Mouse (Mus musculus) heart, embryonic 11.5 days (tissue): ENCODE data around the gene Alox8. TPM values are rescaled to one million over a fixed set of nuclear protein-coding genes. Genes with fewer than 3 reads are reported as not detected.

Experiments
- ATAC-seq: fragments of 200-750 bp; cut with Nextera tagmentation; replicated peaks from 2 replicates; pipeline ENCODE4 v1.8.0; 2017; ENCODE audit warnings: moderate library complexity; ENCODE audit not compliant: insufficient number of reproducible peaks, low FRiP score, low TSS enrichment
- H3K27ac ChIP-seq: fragments of 300-500 bp; sonication (generic); 2 replicates; pipeline ENCODE4 v1.5.1; 2014; ENCODE audit warnings: mild to moderate bottlenecking, low read depth, low read length
- H3K27me3 ChIP-seq: fragments of 300-500 bp; sonication (generic); 2 replicates; pipeline ENCODE4 v1.6.1; 2014; ENCODE audit warnings: mild to moderate bottlenecking, low read length, mixed read lengths; ENCODE audit not compliant: control insufficient read depth, insufficient read depth
- H3K36me3 ChIP-seq: fragments of 300-500 bp; sonication (generic); 2 replicates; pipeline ENCODE4 v1.6.1; 2014; ENCODE audit warnings: mild to moderate bottlenecking, low read length, moderate library complexity, mixed read lengths; ENCODE audit not compliant: control insufficient read depth, insufficient read depth
- H3K4me1 ChIP-seq: fragments of 300-500 bp; sonication (generic); 2 replicates; pipeline ENCODE4 v1.6.1; 2014; ENCODE audit warnings: low read length; ENCODE audit not compliant: control insufficient read depth, insufficient read depth
- H3K4me2 ChIP-seq: fragments of 300-500 bp; sonication (generic); 2 replicates; pipeline ENCODE4 v1.6.1; 2014; ENCODE audit warnings: mild to moderate bottlenecking, moderate library complexity
- H3K4me3 ChIP-seq: fragments of 300-500 bp; sonication (generic); 2 replicates; pipeline ENCODE4 v1.5.1; 2014; ENCODE audit warnings: low read depth, low read length
- H3K9ac ChIP-seq: fragments of 300-500 bp; sonication (generic); 2 replicates; pipeline ENCODE4 v1.6.1; 2014; ENCODE audit warnings: mild to moderate bottlenecking, low read depth, low read length, moderate library complexity
- H3K9me3 ChIP-seq: fragments of 300-500 bp; sonication (generic); replicated peaks from 2 replicates; pipeline ENCODE4 v1.6.1; 2016; ENCODE audit warnings: low read length; ENCODE audit not compliant: control insufficient read depth
- WGBS: fragments of 180-500 bp; shearing (Covaris S2); extraction: QIAGEN DNeasy Blood & Tissue Kit; methylation state at CpG from one replicate; pipeline ENCODE4 v1.1.7; 2014; ENCODE audit not compliant: insufficient replicate concordance; 5-methylcytosine and 5-hydroxymethylcytosine counted together
- polyA plus RNA-seq: library from polyadenylated mRNA; unstranded; fragments of >200 nt; fragmentation: Nextera tagmentation; extraction: Ambion mirVana; gene quantifications from 2 replicates; pipeline ENCODE4 v1.2.1, GENCODE M21; 2014

The Alox8 gene
- polyA plus RNA-seq, 1 experiment from 2014 or later = 1.1 TPM

- Histone ChIP-seq H3K9me3 (no peaks in the 10 kb centered on the region), H3K9ac (no peak overlapping the region), H3K27ac (no peak overlapping the region), H3K36me3 (no peaks in the 10 kb centered on the region), H3K4me3 (no peak overlapping the region), H3K4me2 (no peak overlapping the region), H3K4me1 (0 out of 2 replicates have a peak, but pooled peaks cover 2% of the 10 kb centered on the region), H3K27me3 (0 out of 2 replicates have a peak, but pooled peaks cover under 1% of the 10 kb centered on the region)
- no peak for ATAC-seq
- 72% methylated on average over 7 of the region's 7 CpGs for WGBS
Measured at GRCm38 (mm10) chr11:69174722-69175121, 22.9 kb downstream of the Alox8 start.

- Histone ChIP-seq H3K9ac (no peak overlapping the region), H3K4me2 (no peak overlapping the region), H3K4me3 (no peak overlapping the region), H3K27me3 (peaks cover 7% of the 10 kb centered on the region; the same call in 1 of the 2 replicates), H3K27ac (no peak overlapping the region), H3K4me1 (0 out of 2 replicates have a peak, but pooled peaks cover 2% of the 10 kb centered on the region), H3K36me3 (no peaks in the 10 kb centered on the region), H3K9me3 (no peaks in the 10 kb centered on the region)
- 82% methylated on average over 2 of the region's 2 CpGs for WGBS
- no peak for ATAC-seq
Measured at GRCm38 (mm10) chr11:69172606-69173005, 25.0 kb downstream of the Alox8 start.

- ATAC-seq = no peak
- Histone ChIP-seq H3K27me3 (peaks cover 7% of the 10 kb centered on the region; the same call in 1 of the 2 replicates), H3K27ac (no peak overlapping the region), H3K4me2 (no peak overlapping the region), H3K4me1 (0 out of 2 replicates have a peak, but pooled peaks cover 2% of the 10 kb centered on the region), H3K9ac (no peak overlapping the region), H3K4me3 (no peak overlapping the region), H3K36me3 (no peaks in the 10 kb centered on the region), H3K9me3 (no peaks in the 10 kb centered on the region)
- 33% methylated on average over 7 of the region's 7 CpGs for WGBS
Measured at GRCm38 (mm10) chr11:69171626-69172025, 26.0 kb downstream of the Alox8 start.

- H3K9ac ChIP-seq = no peak overlapping the region
- no peaks in the 10 kb centered on the region for H3K36me3 ChIP-seq
- H3K9me3 ChIP-seq = no peaks in the 10 kb centered on the region
- WGBS = 85% methylated on average over 12 of the region's 12 CpGs
- ATAC-seq = no peak
- H3K4me1 ChIP-seq = no peaks in the 10 kb centered on the region
- no peak overlapping the region for H3K4me3 ChIP-seq
- no peak overlapping the region for H3K4me2 ChIP-seq
- H3K27ac ChIP-seq = no peak overlapping the region
- H3K27me3 ChIP-seq = peaks cover 11% of the 10 kb centered on the region
Measured at GRCm38 (mm10) chr11:69169313-69169712, 28.3 kb downstream of the Alox8 start.

- H3K4me3 ChIP-seq = peak within 1 kb of the TSS; percentile 16; the same call in 1 of the 2 replicates
- H3K36me3 ChIP-seq = no peaks in the 10 kb centered on the region
- no peak within 1 kb of the TSS for H3K27ac ChIP-seq
- peaks cover 46% of the 10 kb centered on the region for H3K27me3 ChIP-seq
- WGBS = 3% methylated on average over 18 of the region's 18 CpGs
- ATAC-seq = no peak
- no peaks in the 10 kb centered on the region for H3K9me3 ChIP-seq
- H3K4me2 ChIP-seq = peak within 1 kb of the TSS; percentile 44
- H3K9ac ChIP-seq = no peak within 1 kb of the TSS
- H3K4me1 ChIP-seq = peaks cover 2% of the 10 kb centered on the region; the same call in 1 of the 2 replicates
Measured at GRCm38 (mm10) chr11:69156800-69157199, 40.8 kb downstream of the Alox8 start, which contains the start of gene Alox12b. Gene Alox12b, plus strand, starts transcription at chr11:69156989.

GRCm38 (mm10) chr11:69155351-69155750 is 42.3 kb downstream of the Alox8 start:
- H3K9ac ChIP-seq = no peak overlapping the region
- WGBS = 44% methylated on average over 1 of the region's 1 CpGs
- H3K27ac ChIP-seq = no peak overlapping the region
- no peaks in the 10 kb centered on the region for H3K36me3 ChIP-seq
- peaks cover 52% of the 10 kb centered on the region for H3K27me3 ChIP-seq
- H3K4me1 ChIP-seq = peaks cover 2% of the 10 kb centered on the region; the same call in 1 of the 2 replicates
- no peak overlapping the region for H3K4me3 ChIP-seq
- H3K9me3 ChIP-seq = no peaks in the 10 kb centered on the region
- H3K4me2 ChIP-seq = no peak overlapping the region
- no peak for ATAC-seq

- no peak overlapping the region for H3K4me3 ChIP-seq
- no peak overlapping the region for H3K27ac ChIP-seq
- no peak for ATAC-seq
- WGBS = 75% methylated on average over 8 of the region's 8 CpGs
- no peaks in the 10 kb centered on the region for H3K36me3 ChIP-seq
- peaks cover 2% of the 10 kb centered on the region; the same call in 1 of the 2 replicates for H3K4me1 ChIP-seq
- peaks cover 46% of the 10 kb centered on the region for H3K27me3 ChIP-seq
- no peak overlapping the region for H3K4me2 ChIP-seq
- no peaks in the 10 kb centered on the region for H3K9me3 ChIP-seq
- no peak overlapping the region for H3K9ac ChIP-seq
Measured at GRCm38 (mm10) chr11:69153831-69154230, 43.8 kb downstream of the Alox8 start.

GRCm38 (mm10) chr11:69151004-69151403 is 46.6 kb downstream of the Alox8 start:
- H3K9ac ChIP-seq = 0 out of 2 replicates have a peak overlapping the region, but pooled peaks have one; percentile 12
- WGBS = 56% methylated on average over 6 of the region's 6 CpGs
- H3K27ac ChIP-seq = no peak overlapping the region
- H3K4me2 ChIP-seq = peak overlapping the region; percentile 49
- H3K4me3 ChIP-seq = peak overlapping the region; percentile 11; the same call in 1 of the 2 replicates
- no peak for ATAC-seq
- no peaks in the 10 kb centered on the region for H3K4me1 ChIP-seq
- no peaks in the 10 kb centered on the region for H3K36me3 ChIP-seq
- H3K9me3 ChIP-seq = no peaks in the 10 kb centered on the region
- H3K27me3 ChIP-seq = peaks cover 19% of the 10 kb centered on the region

- no peak for ATAC-seq
- H3K36me3 ChIP-seq = no peaks in the 10 kb centered on the region
- H3K4me2 ChIP-seq = peak overlapping the region; percentile 49
- H3K9me3 ChIP-seq = no peaks in the 10 kb centered on the region
- H3K27ac ChIP-seq = no peak overlapping the region
- H3K4me1 ChIP-seq = no peaks in the 10 kb centered on the region
- 8% methylated on average over 7 of the region's 7 CpGs for WGBS
- H3K27me3 ChIP-seq = peaks cover 18% of the 10 kb centered on the region
- 0 out of 2 replicates have a peak overlapping the region, but pooled peaks have one; percentile 12 for H3K9ac ChIP-seq
- H3K4me3 ChIP-seq = peak overlapping the region; percentile 11; the same call in 1 of the 2 replicates
Measured at GRCm38 (mm10) chr11:69150444-69150843, 47.2 kb downstream of the Alox8 start.
